Mouse (Mus musculus): ENCODE data around the gene Fosl2. TPM values are rescaled to one million over a fixed set of nuclear protein-coding genes. Genes with fewer than 3 reads are reported as not detected.

Gene Fosl2
- polyA plus RNA-seq, 1 experiment: 171 TPM

DNA sequence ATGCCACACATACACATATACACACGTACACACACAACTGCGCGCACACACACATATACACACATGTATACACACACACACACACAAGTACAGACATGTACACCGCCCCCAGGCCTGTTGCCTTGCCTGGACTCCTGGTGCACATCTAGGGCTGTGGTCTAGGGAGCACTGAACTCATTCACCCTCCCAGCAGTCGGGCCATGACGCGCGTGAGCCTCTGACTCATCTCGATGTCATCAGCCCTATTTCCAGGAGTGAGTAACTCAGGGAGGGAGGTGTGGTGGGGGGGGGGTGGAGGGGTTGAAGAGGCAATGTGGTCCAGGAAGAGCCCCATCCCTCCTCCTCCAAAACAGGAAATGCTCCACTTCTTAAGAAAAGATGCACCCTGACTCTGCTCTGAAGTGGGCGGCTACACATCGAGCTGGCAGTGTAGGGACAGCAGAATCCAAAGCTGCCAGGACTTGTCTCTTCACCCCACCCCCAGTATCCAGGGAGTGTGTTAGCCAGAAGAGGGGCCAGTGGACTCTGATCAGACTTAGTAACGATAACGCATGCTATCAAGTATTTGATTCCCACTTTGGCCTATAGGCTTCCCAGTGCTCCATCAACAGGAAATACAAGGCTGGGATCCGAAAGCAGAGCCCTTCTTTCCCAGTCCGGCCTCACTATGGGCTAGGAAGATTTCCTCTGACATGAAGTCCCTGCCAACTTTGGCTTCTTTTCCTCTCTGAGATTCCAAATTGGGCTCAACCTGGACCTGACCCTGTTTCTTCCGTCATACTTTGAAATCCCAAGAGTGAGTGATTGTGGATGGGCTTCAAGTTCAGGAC lies 56.6 kb downstream of the Fosl2 start:
- Histone ChIP-seq H3K4me1 (ENCODE audit: control insufficient read depth, insufficient read depth, low read length) (peaks cover 19% of the 10 kb centered on the region), H3K27ac (ENCODE audit: insufficient read depth, low read length) (peak overlapping the region; percentile 90), H3K4me3 (ENCODE audit: insufficient read depth, low read length) (no peak overlapping the region)
- TF ChIP-seq POLR2A (IDR thresholded peaks at IDR 0.05; ENCODE audit: low read depth, low read length) (0 out of 2 replicates have a peak, but pooled peaks have one; percentile 47), CTCF (IDR thresholded peaks at IDR 0.05; ENCODE audit: borderline replicate concordance, insufficient read depth, low read length) (no peak)

DNA sequence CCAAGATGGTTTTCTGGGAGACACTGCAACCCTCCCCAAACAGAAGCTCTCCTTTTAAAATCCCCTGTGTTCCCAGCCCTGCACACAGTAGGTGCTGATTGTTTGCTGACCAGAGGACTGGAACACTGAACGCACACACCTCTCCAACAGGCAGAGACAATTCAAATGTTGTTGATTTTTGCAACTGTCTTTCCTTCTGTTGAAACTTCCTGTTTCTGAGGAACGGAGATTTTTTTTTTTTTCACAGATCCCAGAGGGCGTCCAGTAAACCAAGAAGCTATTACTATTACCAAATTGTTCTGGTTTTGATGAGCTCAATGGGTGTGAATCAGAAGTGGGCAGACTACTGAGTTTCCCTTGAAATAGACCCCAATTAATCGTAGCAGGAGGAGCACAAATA lies 58.6 kb downstream of the Fosl2 start:
- no peak overlapping the region for H3K4me3 ChIP-seq (ENCODE audit: insufficient read depth, low read length)
- TF ChIP-seq POLR2A (IDR thresholded peaks at IDR 0.05; ENCODE audit: low read depth, low read length): no peak
- no peak overlapping the region for H3K27ac ChIP-seq (ENCODE audit: insufficient read depth, low read length)
- peaks cover 18% of the 10 kb centered on the region for H3K4me1 ChIP-seq (ENCODE audit: control insufficient read depth, insufficient read depth, low read length)

DNA sequence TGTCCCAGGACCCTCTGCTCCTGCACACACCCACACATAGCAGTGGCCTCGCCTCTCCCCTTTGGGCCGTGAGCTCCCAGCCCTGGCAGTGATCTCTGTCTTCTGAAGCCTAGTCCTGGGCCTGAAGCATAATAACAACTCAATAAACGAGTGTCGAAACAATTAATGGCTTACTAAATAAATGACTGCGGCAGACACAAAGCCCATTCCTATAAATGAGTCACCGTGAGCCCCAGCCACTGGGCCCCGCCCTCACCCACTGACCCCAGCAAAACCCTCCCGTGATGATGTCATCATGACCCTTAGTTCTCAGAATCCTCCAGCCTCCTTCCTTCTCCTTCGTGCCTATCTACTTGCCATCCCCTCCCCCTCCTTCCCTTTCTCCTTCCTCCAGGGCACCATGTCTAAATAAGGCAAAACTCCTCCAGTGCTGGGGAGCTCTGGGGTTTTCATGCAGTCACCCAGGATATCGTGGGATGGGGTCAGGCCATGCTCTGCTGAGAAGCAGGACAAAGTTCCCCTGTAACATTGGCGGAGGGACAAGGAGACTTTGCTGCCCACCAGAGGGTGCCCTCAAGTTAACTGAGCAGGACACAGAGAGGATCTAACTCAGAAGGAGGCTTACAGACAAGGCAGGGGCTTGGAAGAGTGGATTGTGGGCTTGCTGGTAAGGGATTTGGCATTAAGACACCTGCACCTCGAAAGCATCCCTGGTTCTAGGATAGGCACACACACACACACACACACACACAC lies 60.4 kb downstream of the Fosl2 start:
- Histone ChIP-seq H3K27ac (ENCODE audit: insufficient read depth, low read length) (peak overlapping the region; percentile 71), H3K4me3 (ENCODE audit: insufficient read depth, low read length) (no peak overlapping the region), H3K4me1 (ENCODE audit: control insufficient read depth, insufficient read depth, low read length) (peaks cover 15% of the 10 kb centered on the region)
- TF ChIP-seq CTCF (IDR thresholded peaks at IDR 0.05; ENCODE audit: borderline replicate concordance, insufficient read depth, low read length) (no peak; the same call in 1 of the 2 replicates), POLR2A (IDR thresholded peaks at IDR 0.05; ENCODE audit: low read depth, low read length) (no peak)

DNA sequence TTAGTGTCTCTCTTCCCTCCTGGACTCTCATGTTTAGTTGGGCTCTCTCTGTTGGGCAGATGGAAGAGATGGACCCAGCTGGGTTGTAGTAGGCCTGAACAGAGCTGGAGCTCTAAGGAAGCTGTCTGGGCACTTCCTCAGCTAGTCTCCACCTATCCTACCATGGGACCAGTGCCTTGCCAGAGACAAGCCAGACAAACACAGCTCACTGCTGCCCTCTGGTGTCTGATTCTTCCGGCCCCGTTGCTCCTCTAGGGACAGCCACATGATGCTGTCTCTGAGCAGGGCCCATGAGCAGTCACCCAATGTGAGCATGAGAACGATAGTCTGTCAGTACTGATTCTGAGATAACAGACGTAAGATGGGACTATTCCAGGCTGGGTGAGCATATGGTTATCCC lies 62.1 kb downstream of the Fosl2 start:
- no peak overlapping the region for H3K4me3 ChIP-seq (ENCODE audit: insufficient read depth, low read length)
- peaks cover 7% of the 10 kb centered on the region for H3K4me1 ChIP-seq (ENCODE audit: control insufficient read depth, insufficient read depth, low read length)
- TF ChIP-seq POLR2A (IDR thresholded peaks at IDR 0.05; ENCODE audit: low read depth, low read length): no peak; the same call in 1 of the 2 replicates
- peak; percentile 85 for TF ChIP-seq CTCF (IDR thresholded peaks at IDR 0.05; ENCODE audit: borderline replicate concordance, insufficient read depth, low read length)
- peak overlapping the region; percentile 66 for H3K27ac ChIP-seq (ENCODE audit: insufficient read depth, low read length)

DNA sequence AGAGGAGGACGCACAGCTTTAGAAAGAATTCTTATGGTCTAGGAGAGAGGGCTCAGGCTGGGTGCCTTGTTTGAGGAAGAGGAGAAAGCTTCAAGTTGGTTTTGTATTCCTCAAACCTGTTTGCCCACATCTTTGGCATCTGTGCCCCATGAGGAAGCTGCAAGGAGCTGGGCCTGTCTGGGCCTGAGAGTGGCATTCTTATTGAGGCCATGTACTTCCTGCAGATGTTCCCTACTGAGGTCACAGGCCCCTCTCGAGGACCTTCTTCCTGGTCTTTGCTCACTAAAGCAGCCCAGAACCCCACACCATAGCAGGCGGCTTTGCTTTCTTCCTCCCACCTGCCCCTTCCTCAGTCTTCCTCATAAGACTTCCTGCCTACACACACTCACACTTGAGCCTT lies 63.5 kb downstream of the Fosl2 start:
- Histone ChIP-seq H3K27ac (ENCODE audit: insufficient read depth, low read length) (no peak overlapping the region), H3K4me1 (ENCODE audit: control insufficient read depth, insufficient read depth, low read length) (peaks cover 7% of the 10 kb centered on the region), H3K4me3 (ENCODE audit: insufficient read depth, low read length) (no peak overlapping the region)
- TF ChIP-seq CTCF (IDR thresholded peaks at IDR 0.05; ENCODE audit: borderline replicate concordance, insufficient read depth, low read length) (no peak), POLR2A (IDR thresholded peaks at IDR 0.05; ENCODE audit: low read depth, low read length) (no peak)

DNA sequence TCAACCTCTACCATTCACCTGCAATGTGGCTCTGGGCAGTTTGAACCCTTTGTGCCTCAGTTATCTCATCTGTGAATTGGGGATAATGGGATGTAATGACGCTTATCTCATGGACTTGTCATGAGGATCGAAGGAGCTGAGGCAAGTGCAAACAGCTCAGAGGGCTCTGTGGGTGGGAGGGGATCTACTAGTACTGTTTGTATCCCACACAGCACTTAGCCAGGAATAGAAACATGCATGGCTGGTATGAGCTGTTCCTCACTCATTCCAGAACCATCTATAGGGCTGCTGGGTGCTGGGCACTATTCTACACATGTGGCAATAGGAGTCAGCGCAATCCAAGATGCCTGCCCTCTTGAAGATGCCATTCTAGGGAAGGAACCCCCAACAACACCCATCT lies 64.0 kb downstream of the Fosl2 start:
- TF ChIP-seq CTCF (IDR thresholded peaks at IDR 0.05; ENCODE audit: borderline replicate concordance, insufficient read depth, low read length) (no peak), POLR2A (IDR thresholded peaks at IDR 0.05; ENCODE audit: low read depth, low read length) (no peak)
- Histone ChIP-seq H3K4me1 (ENCODE audit: control insufficient read depth, insufficient read depth, low read length) (peaks cover 7% of the 10 kb centered on the region), H3K27ac (ENCODE audit: insufficient read depth, low read length) (no peak overlapping the region), H3K4me3 (ENCODE audit: insufficient read depth, low read length) (no peak overlapping the region)

DNA sequence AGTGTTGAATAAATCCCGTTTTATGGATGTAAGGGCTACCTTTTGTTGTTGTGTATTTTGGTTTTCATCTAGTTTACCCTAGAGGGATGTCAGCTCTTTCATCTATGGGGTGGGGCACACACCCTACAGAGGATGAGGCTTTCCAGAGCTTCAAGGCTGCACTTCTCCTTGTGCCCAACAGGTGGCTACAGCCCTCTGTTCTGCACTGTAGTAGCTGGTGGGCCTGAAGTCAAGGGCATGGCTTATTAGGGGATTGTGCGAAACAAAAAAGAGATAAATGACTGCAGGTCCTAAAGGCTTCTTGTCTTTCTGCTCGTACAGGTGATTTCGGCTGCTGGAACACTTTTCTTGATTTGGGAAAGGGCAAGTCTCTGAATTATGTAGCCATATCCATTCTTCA lies 69.1 kb downstream of the Fosl2 start:
- no peak overlapping the region for H3K4me3 ChIP-seq (ENCODE audit: insufficient read depth, low read length)
- no peaks in the 10 kb centered on the region for H3K4me1 ChIP-seq (ENCODE audit: control insufficient read depth, insufficient read depth, low read length)
- H3K27ac ChIP-seq (ENCODE audit: insufficient read depth, low read length): no peak overlapping the region
- TF ChIP-seq CTCF (IDR thresholded peaks at IDR 0.05; ENCODE audit: borderline replicate concordance, insufficient read depth, low read length) (peak; percentile 48; the same call in 1 of the 2 replicates), POLR2A (IDR thresholded peaks at IDR 0.05; ENCODE audit: low read depth, low read length) (no peak)

DNA sequence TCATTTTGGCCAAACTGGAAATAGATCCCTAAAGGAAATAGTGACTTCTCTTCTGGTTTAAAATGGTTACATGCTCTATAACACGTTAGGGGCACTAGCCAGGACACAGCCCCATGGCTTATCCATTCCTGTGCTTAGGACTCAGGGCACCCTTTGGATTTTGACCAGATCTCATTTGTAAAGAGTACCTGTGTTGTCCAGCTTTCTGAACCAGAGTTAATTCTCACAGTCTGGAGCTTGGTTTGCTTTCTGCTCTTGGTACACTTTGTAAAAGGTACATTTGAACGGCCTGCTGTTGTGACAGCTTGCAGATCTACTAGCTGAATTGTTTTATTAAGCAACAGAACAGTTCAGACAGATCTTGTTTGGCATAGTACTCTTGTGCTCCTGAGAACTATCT lies 71.1 kb downstream of the Fosl2 start:
- TF ChIP-seq CTCF (IDR thresholded peaks at IDR 0.05; ENCODE audit: borderline replicate concordance, insufficient read depth, low read length) (no peak), POLR2A (IDR thresholded peaks at IDR 0.05; ENCODE audit: low read depth, low read length) (no peak)
- peaks cover 3% of the 10 kb centered on the region; the same call in 1 of the 2 replicates for H3K4me1 ChIP-seq (ENCODE audit: control insufficient read depth, insufficient read depth, low read length)
- no peak overlapping the region for H3K4me3 ChIP-seq (ENCODE audit: insufficient read depth, low read length)
- H3K27ac ChIP-seq (ENCODE audit: insufficient read depth, low read length): no peak overlapping the region

Other genes starting within 250 kb of the Fosl2 start
- 0.25 and 0.72 TPM in 2 replicates for gene Plb1, start 96.9 kb downstream of the Fosl2 start, polyA plus RNA-seq (2011; ENCODE audit: insufficient read length, low read depth, missing spikeins)